Mouse (Mus musculus) monocyte, adult 5-6 weeks (primary cell): ENCODE results near the gene Pgc. TPM values are rescaled to one million over a fixed set of nuclear protein-coding genes. Genes with fewer than 3 reads are reported as not detected.

ENCODE experiments used
- ATAC-seq: fragments of 153-309, 156-312 bp; replicated peaks from 2 replicates; pipeline ENCODE4 v1.8.0; 2017; ENCODE audit warnings: mild to moderate bottlenecking; ENCODE audit not compliant: low TSS enrichment, insufficient number of reproducible peaks, severe bottlenecking, poor library complexity, low FRiP score
- total RNA-seq: library from RNA; stranded (forward); fragments of 200-1000, 200-491, 200-594 nt; gene quantifications from 3 replicates; pipeline ENCODE4 v1.2.3, GENCODE M21; 2017

The Pgc gene
- total RNA-seq: not detected in 3 replicates

- ATAC-seq: no peak
These were observed at the start of gene Pgc for GRCm38 (mm10) chr17:47726566-47726965. Pgc (plus strand) TSS chr17:47726842.

- no peak for ATAC-seq
These were observed 48.4 kb upstream of the Pgc start for GRCm38 (mm10) chr17:47678238-47678637.

- no peak for ATAC-seq
These were observed 47.9 kb upstream of the Pgc start for GRCm38 (mm10) chr17:47678702-47679101.

GRCm38 (mm10) chr17:47682836-47683235 is 43.8 kb upstream of the Pgc start:
- ATAC-seq: no peak

DNA sequence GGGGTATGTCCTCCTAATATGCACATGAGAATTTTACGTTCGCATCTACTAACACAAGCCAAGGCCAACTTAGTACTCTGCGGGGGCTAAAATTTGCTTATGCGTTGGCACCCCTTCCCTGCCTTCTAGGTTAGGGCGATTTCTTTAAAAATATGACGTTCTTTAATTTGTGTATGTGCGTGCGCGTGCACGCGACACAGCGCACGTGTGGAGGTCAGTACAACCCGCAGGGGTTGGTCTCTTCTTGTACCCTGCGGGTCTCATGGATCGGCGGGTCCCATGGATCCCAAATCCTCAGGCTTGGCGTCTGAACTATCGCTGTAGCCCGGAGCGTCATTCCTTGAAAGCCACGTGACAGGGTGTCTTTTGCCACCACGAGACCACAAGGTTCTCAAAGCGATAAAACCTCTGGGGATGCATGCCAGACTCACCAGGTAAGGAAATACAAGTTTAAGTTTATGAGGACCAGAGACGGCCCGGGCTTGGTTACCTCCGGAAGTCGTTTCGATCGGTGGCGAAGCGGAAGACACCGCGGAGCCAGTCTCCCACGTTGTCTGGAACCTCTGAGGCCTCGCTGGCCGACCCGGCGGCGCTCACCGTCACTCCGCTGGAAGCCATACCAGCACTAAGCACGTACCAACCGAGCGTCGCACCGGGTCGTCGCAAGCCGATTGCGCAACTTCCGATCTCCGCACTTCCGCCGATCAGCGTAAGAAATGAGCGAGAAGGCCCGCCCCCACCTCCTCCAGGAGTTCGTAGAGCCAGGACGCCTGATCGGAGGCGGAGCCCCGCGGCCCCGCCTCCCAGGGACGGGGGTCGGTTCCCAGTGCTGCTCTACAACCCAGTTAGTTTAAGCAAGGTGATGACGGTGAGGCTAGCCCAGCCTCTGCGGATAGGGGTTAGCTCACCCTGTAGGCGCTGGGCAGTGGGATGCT is 39.0 kb upstream of the Pgc start:
- peak; percentile 90 for ATAC-seq

- no peak for ATAC-seq
These were observed 38.4 kb upstream of the Pgc start, which contains the start of gene Tomm6 for GRCm38 (mm10) chr17:47688344-47688607. Tomm6 (minus strand) TSS chr17:47688386.

DNA sequence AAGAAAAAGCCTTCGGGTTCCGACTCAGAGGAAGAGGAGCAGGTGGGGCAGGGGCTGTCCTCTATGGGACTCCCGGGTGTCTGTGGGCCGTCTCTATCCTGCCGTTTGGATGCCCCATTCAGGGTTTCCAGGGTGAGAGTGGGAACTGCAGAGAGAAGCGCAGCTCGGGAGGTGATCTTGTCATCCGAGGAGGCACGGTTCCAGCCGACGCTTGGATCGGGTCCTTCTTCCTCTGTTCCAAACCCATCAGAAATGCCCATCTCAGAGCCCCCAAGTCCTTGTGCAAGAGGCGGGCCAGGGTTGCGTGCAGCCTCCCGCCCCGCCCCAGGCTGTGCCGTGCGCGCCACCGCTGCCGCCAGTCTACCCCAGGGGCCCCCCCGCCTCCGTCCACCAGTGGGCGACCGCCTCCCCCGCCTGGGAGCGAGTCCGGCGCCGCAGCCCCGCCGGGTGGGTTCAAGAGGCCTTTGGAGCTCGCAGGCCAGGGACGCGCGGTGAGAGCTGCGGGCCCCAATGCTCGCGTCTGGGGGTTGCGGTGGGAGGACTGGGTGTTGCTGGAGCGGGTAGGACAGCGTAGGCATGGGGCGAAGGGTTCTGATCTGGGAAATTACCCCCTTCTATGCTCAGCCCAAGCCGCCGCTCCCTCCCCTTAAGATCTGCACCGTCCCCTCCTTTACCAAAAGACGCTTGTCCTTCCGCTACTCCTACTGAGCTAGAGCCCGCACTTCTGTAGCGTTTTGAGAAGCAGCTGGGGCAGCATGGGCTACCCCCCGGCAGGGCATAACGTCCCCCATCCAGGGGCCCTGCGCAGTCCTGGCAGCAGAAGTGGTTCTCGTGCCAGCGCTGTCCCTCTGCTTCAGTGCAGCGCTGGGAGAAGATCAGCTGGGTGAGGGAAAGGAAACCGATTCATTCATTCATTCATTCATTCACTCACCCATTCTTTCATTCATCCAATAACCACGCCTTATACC is 37.8 kb upstream of the Pgc start, which contains the start of gene Frs3:
Gene Frs3 (plus strand): TSS at position 423 of the 968 bp plus-strand sequence.
- ATAC-seq: peak; percentile 7; the same call in 1 of the 2 replicates

DNA sequence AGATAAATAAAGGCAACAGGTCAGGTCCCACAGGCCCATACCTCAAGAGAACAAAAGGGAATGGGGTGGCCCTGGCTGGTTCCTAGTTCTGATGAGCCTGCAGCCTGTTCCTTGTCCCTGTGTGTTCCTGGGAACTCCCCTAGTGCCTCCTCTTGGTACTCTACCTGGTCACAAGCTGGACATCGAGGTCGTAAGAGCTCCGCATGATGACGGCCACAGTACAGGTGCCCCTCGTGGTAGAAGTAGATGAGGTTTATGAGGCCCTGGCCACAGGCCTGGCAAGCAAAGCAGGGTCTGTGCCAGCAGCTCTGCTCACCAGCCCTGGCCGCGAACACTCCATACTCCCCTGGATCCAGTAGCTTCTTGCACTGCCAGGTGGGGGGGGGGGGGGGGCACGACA is 36.7 kb upstream of the Pgc start:
- ATAC-seq: no peak

DNA sequence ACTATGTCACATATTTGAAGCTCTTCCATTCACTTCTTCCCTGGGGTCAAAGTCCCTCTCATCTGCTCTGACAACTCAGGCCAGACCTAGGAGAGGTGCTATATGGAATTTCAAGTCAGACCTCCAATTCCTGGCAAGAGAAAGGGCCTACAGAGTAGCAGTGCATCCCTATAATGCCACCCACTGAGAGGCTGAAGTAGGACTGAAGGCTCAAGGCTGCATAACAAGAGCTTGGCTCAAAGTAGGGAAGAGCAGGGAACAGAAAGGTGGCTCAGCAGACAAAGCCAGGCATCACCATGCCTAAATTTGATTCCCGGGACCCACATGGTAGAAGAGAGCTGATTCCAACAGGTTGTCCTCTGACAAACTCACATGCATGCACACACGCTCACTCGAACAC is 35.0 kb upstream of the Pgc start:
- no peak for ATAC-seq

GRCm38 (mm10) chr17:47693671-47694441 is 32.8 kb upstream of the Pgc start:
- no peak for ATAC-seq

GRCm38 (mm10) chr17:47694442-47694502 is 32.4 kb upstream of the Pgc start, which contains the start of gene Gm21981:
Gm21981 (minus strand) TSS chr17:47694455.
- ATAC-seq: no peak

GRCm38 (mm10) chr17:47694503-47695336 is 31.9 kb upstream of the Pgc start, which contains the start of gene Prickle4:
Prickle4 (minus strand) TSS chr17:47694736.
- peak; percentile 81 for ATAC-seq

- no peak for ATAC-seq
These were observed 31.3 kb upstream of the Pgc start for GRCm38 (mm10) chr17:47695337-47695710.

DNA sequence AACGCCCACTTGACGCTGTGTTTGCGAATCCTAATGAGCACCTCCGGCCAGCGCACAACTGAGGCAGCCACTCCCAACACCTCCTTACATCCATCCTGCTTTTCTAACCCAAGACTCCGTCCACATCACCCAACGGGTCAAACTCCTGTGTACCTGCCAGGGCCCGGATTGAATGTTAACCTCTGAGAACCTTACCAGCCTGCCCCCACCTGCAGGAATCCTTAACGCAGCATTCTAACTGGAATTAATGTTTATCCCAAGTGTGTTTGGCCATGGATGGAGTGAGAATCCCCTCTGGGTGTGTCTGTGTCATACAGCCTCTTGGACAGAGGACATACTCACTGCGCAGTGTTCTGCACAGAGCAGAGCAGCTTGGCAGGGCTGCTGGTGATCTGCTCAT is 28.5 kb upstream of the Pgc start:
- no peak for ATAC-seq

- ATAC-seq: no peak
These were observed 27.6 kb upstream of the Pgc start for GRCm38 (mm10) chr17:47699055-47699454.

- ATAC-seq: no peak
These were observed 24.8 kb upstream of the Pgc start for GRCm38 (mm10) chr17:47701793-47702192.

GRCm38 (mm10) chr17:47702548-47703345 is 23.9 kb upstream of the Pgc start:
- ATAC-seq: no peak

- no peak for ATAC-seq
These were observed 23.1 kb upstream of the Pgc start for GRCm38 (mm10) chr17:47703556-47703955.
